Mouse (Mus musculus) neural tube, embryonic 13.5 days (tissue): Measurements from ENCODE around the gene Maoa. TPM values are rescaled to one million over a fixed set of nuclear protein-coding genes. Genes with fewer than 3 reads are reported as not detected.

Source experiments
- ATAC-seq: fragments of 200-750 bp; cut with Nextera tagmentation; 2 replicates; pipeline ENCODE4 v1.8.0; 2017; ENCODE audit warnings: low read depth, mild to moderate bottlenecking, moderate TSS enrichment, moderate library complexity
- H3K27ac ChIP-seq: fragments of 300-500 bp; sonication (generic); replicated peaks from 2 replicates; pipeline ENCODE4 v1.5.1; 2015; ENCODE audit warnings: moderate library complexity, mild to moderate bottlenecking, inconsistent platforms
- H3K27me3 ChIP-seq: fragments of 300-500 bp; sonication (generic); 2 replicates; pipeline ENCODE4 v1.6.1; 2015; ENCODE audit warnings: mild to moderate bottlenecking, inconsistent platforms
- H3K36me3 ChIP-seq: fragments of 300-500 bp; sonication (generic); 2 replicates; pipeline ENCODE4 v1.6.1; 2015; ENCODE audit warnings: mild to moderate bottlenecking, inconsistent platforms
- H3K4me1 ChIP-seq: fragments of 300-500 bp; sonication (generic); replicated peaks from 2 replicates; pipeline ENCODE4 v1.6.1; 2015; ENCODE audit warnings: inconsistent platforms
- H3K4me2 ChIP-seq: fragments of 300-500 bp; sonication (generic); 2 replicates; pipeline ENCODE4 v1.6.1; 2015; ENCODE audit warnings: inconsistent platforms, mild to moderate bottlenecking, moderate library complexity
- H3K4me3 ChIP-seq: fragments of 300-500 bp; sonication (generic); 2 replicates; pipeline ENCODE4 v1.5.1; 2015; ENCODE audit warnings: mild to moderate bottlenecking, inconsistent platforms
- H3K9ac ChIP-seq: fragments of 300-500 bp; sonication (generic); 2 replicates; pipeline ENCODE4 v1.6.1; 2015; ENCODE audit warnings: moderate library complexity, mild to moderate bottlenecking, inconsistent platforms
- H3K9me3 ChIP-seq: fragments of 300-500 bp; sonication (generic); 2 replicates; pipeline ENCODE4 v1.6.1; 2016; ENCODE audit warnings: inconsistent platforms
- WGBS: fragments of 180-500 bp; shearing (Covaris S2); methylation state at CpG from one replicate; pipeline ENCODE4 v1.1.7; 2015; 5-methylcytosine and 5-hydroxymethylcytosine counted together
- polyA plus RNA-seq: library from polyadenylated mRNA; unstranded; fragments of >200 nt; fragmentation: Nextera tagmentation; extraction: Ambion mirVana; gene quantifications from 2 replicates; pipeline ENCODE4 v1.2.1, GENCODE M21; 2015

Gene Maoa
- polyA plus RNA-seq: 16.2 and 17.5 TPM in 2 replicates

DNA sequence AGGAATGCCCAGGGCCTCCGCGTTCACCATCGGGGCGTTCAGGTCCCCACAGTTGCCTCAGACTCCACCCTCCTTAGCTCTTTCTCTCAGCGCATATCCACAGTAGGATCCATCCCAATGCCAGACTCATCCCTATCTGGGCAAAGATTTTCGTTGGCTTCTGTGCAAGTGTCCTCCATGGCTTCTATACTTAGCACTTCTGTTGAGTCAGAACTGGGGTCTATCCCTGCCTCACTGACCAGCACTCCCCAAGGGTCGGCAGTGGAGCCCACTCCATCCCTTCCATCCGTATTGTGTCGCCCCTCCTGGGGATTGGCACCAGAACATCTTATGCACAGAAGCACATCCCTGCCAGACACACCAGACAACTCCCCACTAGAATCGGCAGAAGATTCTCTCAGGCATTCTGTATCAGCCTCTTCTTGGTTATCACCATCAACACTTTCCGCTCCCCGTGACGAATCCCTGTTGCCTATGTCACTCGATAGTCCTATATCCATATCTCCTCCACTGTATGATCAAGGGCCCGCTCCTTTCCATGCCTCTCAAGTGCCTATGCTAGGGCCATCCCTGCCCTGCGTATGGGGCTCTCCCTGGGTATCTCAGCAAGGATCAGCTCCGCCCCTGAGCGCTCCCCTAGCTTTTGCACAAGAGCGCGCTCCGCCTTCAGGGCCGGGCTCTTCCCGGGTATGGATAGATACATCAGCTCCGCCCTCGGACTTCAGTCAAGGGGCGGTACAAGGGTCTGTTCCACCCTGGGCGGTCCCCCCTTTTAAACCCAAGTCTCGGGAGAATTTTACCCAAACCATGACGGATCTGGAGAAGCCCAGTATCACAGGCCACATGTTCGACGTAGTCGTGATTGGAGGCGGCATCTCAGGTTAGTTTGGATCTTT lies at the start of gene Maoa:
TSS of gene Maoa (plus strand) at position 665 of the 896 bp plus-strand sequence.
- peak; percentile 86 for ATAC-seq
- Histone ChIP-seq H3K4me1 (no peaks in the 10 kb centered on the region), H3K9ac (peak within 1 kb of the TSS; percentile 69), H3K27me3 (no peaks in the 10 kb centered on the region), H3K4me3 (peak within 1 kb of the TSS; percentile 53), H3K4me2 (peak within 1 kb of the TSS; percentile 70), H3K36me3 (no peaks in the 10 kb centered on the region), H3K9me3 (no peaks in the 10 kb centered on the region), H3K27ac (peak within 1 kb of the TSS; percentile 86)
- WGBS: 18% methylated on average over 33 of the region's 33 CpGs

DNA sequence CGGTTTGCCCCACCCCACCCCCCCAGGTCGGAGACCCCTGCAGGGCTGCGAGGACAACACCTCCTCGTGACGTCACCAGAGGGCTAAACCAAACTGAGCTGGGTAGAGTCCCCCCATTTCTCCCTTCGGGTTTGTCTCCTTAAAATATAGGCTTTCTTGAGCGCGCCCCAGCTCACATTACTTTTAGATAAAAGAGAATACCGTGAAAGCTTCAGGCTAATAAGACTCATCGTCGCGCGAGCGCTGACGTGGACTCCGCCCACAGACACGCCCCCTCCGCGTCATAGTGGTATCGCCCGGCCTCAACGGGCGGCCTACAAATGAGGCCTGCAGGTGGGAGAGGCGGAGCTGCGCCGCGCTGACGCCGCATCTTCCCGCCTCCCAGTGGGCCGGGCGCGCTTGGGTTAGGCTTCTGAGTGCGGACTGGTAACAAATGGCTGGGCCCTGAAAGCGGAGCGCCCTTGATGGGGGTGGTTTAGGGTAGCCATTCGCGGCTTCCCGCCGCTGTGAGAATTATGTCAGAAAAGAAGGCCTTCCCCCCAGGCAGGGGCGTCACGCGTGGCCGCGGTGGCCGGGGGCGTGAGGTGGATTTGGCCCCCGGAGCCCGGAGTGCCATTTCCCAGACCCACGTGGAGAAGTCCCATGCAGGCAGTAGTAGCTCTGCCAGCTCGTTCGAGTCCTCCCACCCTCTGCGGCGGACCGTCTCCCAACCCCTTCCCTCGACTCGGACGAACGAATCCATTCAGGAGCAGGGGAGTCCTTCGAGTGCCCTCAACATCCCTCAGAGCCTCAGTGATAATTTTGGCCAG lies 1.1 kb upstream of the Maoa start:
- Histone ChIP-seq H3K27ac (peak overlapping the region; percentile 86), H3K9me3 (no peaks in the 10 kb centered on the region), H3K4me2 (peak overlapping the region; percentile 70), H3K27me3 (no peaks in the 10 kb centered on the region), H3K4me3 (peak overlapping the region; percentile 53), H3K36me3 (no peaks in the 10 kb centered on the region), H3K4me1 (no peaks in the 10 kb centered on the region), H3K9ac (peak overlapping the region; percentile 69)
- ATAC-seq: peak; percentile 97
- WGBS: 13% methylated on average over 60 of the region's 60 CpGs

DNA sequence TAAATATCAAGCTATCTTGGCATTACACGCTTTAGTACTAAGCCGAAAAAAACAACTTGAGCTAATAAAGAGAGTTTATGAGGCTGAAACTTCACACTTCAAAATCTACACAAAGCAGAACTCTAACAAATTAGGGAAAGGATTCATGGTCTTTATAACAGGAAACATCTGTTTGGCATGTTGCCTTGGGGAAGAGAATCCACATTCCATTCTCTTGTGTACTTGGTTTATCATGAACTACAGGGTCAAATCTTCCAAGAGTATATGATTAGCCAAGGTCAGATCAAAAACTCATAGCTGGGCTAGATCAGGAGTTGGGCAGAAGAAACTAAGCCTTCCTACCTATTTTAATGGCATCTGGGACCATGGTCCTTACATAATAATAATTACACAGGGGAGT lies 37.0 kb downstream of the Maoa start:
- H3K27me3 ChIP-seq: no peaks in the 10 kb centered on the region
- no peak overlapping the region for H3K9ac ChIP-seq
- no peaks in the 10 kb centered on the region for H3K9me3 ChIP-seq
- no peak overlapping the region for H3K4me2 ChIP-seq
- WGBS: 76% methylated on average over 2 of the region's 2 CpGs
- no peaks in the 10 kb centered on the region for H3K36me3 ChIP-seq
- H3K4me3 ChIP-seq: no peak overlapping the region
- H3K27ac ChIP-seq: no peak overlapping the region
- no peaks in the 10 kb centered on the region for H3K4me1 ChIP-seq
- ATAC-seq: no peak

DNA sequence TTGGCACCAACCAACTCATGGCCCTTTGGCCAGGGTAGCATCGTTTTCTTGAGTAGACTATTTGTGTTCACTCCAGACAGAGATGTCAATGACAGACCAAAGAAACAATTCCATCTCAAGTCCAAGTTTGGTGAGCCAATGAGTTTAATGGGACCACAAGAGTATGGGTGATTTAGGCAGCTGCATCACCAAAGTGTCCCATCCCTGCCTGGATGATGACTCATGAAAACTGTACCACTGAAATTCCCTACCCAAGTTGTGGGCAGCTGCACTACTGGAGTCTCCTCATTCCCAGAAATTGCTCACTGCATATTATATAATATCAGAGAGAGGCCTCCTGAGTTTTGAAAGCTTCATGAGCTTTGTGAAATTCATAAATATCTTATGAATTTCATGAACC lies 86.6 kb downstream of the Maoa start:
- no peaks in the 10 kb centered on the region for H3K9me3 ChIP-seq
- no peaks in the 10 kb centered on the region for H3K4me1 ChIP-seq
- 78% methylated on average over 1 of the region's 1 CpGs for WGBS
- no peak overlapping the region for H3K4me3 ChIP-seq
- no peaks in the 10 kb centered on the region for H3K36me3 ChIP-seq
- ATAC-seq: no peak
- no peak overlapping the region for H3K27ac ChIP-seq
- H3K27me3 ChIP-seq: no peaks in the 10 kb centered on the region
- H3K9ac ChIP-seq: no peak overlapping the region
- H3K4me2 ChIP-seq: no peak overlapping the region

DNA sequence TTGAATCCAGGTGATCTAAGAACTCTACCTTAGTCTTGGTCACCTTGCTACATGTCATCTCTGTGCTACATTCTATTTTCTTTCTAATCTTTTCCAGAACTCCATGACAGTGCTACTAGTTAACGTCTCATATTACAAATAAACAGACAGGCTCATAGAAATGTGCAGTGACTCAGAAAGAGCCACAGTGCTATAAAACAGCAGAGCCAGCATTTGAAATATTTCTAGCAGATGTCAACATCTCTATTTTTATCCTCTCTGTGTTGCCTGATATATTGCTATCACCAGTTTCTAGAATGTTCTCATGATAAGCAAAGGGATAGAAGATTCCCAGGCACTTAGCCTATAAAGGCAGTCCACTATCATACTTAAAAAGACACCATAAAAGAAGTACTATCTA lies 94.5 kb downstream of the Maoa start:
- Histone ChIP-seq H3K9ac (no peak overlapping the region), H3K27ac (no peak overlapping the region), H3K4me1 (no peaks in the 10 kb centered on the region), H3K9me3 (no peaks in the 10 kb centered on the region), H3K36me3 (no peaks in the 10 kb centered on the region), H3K4me2 (no peak overlapping the region), H3K4me3 (no peak overlapping the region), H3K27me3 (no peaks in the 10 kb centered on the region)
- WGBS: 78% methylated on average over 1 of the region's 1 CpGs
- no peak for ATAC-seq

Other genes with a start within 250 kb of the Maoa start
- not detected in 2 replicates for gene Cypt1, start 96.8 kb upstream of the Maoa start, polyA plus RNA-seq
- 3.0 and 3.3 TPM in 2 replicates for gene Maob, start 197.7 kb downstream of the Maoa start, polyA plus RNA-seq